Mouse (Mus musculus) gastrocnemius, postnatal 10 days (tissue): ENCODE results near the gene Gpc6. TPM values are rescaled to one million over a fixed set of nuclear protein-coding genes. Genes with fewer than 3 reads are reported as not detected.

ENCODE experiments used
- DNase-seq: peaks from one replicate; pipeline ENCODE4 v3.0.0; 2021; ENCODE audit warnings: mixed read lengths
- total RNA-seq, 2 experiments: library from RNA; stranded (reverse); gene quantifications; 2 replicates each; pipeline ENCODE4 v1.2.3; 2021

The Gpc6 gene
- total RNA-seq, 2 experiments from 2014 or later = 14.4 to 17.5 TPM

DNA sequence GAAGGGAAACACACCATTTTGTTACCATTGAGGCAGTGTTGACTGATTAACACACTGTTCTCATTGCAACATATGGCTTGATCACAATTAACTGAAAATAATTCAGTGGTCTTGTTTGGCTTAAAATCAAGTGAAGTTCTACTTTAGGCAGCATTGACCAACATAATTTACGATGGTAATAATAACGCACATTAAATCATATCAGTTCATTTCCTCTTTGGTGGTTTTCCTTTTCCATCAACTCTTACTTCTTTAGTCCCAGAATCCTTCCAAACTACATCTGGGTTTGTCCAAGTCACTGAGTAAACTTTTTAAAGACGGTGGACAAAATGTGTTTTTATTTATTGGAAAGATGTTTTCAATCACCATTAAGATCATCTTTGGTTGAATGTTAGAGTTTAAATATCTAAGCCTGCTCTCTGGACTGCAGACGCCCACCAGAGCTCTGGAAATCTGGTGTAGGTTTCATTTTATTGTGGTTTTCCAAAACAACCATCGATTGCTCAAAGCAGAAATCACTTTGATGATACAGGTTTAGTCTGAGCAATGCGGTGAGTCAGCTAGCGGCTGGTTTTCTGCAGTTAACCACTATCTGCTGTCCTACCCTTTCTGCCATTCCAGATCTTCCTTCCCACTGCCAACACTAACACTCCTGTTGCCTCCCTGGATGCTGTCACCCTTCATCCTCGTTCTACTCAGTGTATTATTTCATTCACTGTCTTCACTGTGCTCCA is 314.7 kb downstream of the Gpc6 start:
- DNase-seq = no peak

DNA sequence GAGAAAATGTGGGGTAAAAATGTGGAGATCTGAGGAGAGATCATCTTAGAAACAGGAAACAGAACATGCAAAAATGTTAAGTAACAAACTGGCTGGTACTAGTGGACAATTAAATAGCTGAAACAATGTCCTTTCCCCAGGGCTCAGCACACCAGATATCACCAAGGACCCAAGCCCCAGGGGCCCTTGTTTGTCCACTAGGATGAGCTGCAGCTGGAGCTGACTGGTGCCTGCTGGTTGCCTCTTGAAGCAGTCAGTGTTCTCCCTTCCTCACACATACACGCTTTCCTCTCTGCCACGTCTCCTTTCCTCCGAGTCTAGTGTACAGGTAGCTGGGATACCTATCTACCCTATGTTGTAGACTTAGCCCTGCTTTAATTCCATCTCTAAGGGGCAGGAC is 320.5 kb downstream of the Gpc6 start:
- DNase-seq = no peak

DNA sequence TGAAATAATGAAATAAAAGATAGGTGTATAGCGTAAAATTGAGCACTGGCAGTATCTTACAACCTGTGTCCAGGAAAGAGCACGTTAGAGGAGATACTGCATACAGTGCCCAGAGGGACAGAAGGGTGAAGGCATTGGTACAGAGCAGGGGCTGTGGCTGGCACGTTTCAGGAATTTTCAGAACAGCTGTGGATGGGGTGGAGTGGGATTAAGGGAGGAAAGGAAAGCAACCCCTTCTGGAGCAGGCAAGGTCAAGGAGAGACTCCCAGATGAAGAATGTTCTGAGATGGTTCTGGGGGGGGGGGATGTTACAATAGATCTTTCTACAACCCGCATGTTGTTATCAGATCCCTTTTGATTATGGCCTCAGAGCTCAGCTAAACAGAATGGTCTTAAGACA is 331.1 kb downstream of the Gpc6 start:
- DNase-seq = no peak

DNA sequence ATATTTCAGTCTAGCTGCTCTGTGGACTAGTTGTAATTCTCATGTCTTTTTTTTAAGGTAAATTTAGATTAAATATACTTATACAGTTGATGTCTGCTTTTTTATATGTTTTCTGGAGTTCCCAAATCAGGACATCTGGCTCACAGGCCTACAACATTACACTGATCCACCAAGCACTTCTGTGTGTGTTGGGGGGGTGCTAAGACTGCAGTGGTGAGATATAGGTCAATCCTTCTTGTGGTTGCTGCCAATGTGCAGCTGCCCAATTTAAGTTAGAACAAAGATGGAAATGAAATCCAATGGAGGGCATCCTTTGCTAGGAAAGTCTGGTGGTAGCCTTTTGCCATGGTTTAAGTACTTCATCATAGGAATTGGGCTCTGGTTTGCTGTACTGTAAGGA is 340.5 kb downstream of the Gpc6 start:
- DNase-seq = no peak

GRCm38 (mm10) chr14:117267823-117268601 is 342.9 kb downstream of the Gpc6 start:
- DNase-seq = peak; percentile 9

GRCm38 (mm10) chr14:117283631-117284030 is 358.5 kb downstream of the Gpc6 start:
- DNase-seq = no peak

- no peak for DNase-seq
Observed at GRCm38 (mm10) chr14:117293746-117294145, 368.6 kb downstream of the Gpc6 start.

DNA sequence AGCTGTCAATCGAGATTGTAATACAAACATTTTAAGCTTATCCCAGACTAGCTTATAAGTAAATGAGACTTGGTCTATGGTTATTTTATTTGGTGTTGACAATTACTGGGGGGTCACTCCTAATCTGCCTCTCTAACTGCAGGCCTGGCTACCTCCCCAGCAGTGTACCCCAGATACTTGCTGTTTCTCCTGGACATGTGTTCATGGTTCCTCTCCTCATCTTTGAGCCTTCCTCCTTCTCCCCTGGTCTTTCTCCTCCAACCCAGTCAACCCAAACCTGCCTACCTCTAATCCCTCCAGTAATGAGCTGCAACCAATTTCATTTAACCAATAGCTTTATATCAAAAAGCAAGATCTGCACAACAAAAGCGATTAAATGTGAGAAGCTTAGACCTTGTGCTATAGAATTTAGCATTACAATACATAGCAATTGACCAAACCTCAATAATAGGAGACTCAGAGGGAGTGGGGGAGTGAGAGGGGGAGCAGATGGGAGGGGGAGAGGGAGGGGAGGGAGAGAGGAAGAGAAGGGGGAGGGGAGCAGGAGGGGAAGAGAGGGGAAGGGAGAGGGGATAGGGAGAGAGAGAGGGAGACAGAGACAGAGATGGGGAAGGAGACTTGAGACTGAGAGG is 371.2 kb downstream of the Gpc6 start:
- no peak for DNase-seq

DNA sequence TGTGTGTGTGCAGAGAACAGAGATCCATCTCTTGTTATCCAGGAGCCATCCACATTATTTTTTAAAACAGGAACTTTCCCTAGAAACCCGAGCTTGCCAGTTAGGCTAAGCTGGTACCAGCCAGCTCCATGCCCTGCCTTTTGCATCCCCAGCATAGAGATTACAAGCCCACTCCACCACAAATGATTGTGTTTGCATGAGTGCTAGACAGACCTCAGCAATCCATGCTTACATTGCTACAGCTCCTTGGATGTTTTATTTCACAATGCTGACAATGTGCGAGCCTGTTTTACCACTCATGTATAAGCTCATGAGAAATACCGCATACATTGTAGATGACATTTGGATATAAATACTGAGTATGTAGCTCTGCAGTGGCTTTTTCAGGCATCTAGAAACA is 375.9 kb downstream of the Gpc6 start:
- no peak for DNase-seq

DNA sequence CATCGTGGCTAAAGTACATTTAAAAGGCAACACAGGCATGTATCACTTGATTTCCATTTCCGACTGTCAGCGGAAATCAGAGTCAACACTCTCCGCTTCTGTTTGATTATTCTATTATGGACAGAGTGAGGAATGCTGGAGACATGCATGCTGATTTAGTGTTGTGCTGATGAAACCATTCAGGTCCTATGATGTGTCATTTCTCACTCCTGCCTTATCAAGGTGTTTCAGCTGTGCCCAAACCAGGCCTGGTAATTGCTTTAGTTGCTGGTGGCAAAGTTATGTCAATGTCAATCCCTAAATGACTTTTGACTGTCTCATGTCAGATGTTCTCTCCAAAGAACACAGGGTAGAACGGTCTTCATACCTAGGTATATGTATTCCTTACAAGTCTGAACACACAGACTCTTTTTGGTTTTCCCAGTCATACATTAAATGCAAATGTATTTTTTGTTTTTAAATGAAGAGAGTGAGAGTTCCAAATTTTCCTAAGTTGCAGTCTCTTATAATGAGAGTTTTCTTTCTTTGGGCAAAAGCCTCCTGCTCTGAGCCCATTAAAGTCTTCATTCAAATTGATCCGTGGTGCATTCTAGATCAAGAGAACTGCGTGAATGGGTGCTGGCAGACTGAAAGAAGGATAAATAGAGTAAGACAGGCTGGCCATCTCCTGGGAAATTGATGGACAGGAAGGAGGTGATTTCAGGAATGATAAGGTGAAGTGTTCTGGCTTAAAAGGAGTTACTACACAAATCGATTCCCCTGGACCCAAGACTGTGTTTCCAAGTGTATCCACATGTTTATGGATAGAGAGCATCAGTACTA is 379.0 kb downstream of the Gpc6 start:
- DNase-seq = no peak

GRCm38 (mm10) chr14:117304723-117305010 is 379.6 kb downstream of the Gpc6 start:
- DNase-seq = no peak

DNA sequence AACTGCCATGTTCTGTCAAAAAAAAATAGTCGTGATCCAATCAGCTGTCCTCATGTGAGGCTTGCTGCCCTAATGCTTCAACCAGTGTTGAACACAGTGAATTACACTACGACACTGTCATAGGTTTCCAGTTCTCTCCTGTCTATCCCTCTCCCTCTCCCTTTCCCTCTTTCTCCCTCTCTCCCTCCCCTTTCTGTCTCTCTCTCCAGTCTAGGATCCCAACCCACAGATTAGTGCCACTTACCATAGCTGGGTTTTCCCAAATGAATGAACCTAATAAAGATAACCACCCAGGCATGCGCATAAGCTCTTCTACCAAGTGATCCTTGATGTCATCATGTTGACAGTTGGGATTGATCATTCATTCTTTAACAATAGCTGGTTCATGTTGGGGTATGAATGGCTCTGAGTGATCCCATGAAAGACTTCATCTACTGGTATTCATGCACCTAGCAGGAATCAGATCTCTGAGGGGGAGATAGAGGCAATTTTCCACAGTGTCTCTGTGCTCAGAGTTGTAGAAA is 384.9 kb downstream of the Gpc6 start:
- no peak for DNase-seq

GRCm38 (mm10) chr14:117324214-117324613 is 399.1 kb downstream of the Gpc6 start:
- DNase-seq = no peak

DNA sequence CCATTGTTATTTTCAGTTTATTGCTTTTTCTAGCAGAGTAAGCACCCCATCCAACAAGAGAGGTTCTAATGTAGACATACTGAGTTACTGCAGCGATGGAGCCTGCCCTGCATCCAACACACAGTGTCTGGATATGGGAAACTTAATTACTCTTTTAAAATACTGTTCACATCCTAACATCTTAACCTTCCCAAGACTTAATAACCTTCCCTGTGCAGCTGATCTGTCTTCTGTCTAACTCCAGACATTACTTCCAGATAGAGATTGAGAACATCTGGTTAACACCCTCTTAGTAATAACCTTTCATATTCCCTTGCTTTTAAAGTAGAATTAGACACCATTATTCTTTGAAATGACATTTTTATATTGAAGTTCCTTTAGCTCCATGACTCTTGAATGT is 407.1 kb downstream of the Gpc6 start:
- no peak for DNase-seq

DNA sequence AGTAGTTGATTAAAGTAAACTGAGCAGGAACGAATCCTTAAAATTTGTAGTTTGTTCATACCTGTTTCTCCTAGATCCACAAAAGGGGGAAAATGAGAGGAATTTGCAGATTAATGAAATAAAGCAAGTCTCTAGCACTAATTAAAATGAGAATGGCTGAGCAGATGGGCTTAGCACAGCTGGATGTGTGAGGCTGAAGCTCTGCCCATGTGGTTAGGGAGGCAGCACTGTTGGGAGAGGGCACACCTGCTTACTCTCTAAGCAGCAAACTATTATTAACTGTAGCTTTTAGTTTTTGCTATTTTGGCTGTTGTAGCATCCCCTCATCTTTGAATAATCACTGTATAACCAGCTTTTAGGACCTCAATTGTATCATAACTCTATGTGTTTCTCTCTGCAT is 412.2 kb downstream of the Gpc6 start:
- no peak for DNase-seq

DNA sequence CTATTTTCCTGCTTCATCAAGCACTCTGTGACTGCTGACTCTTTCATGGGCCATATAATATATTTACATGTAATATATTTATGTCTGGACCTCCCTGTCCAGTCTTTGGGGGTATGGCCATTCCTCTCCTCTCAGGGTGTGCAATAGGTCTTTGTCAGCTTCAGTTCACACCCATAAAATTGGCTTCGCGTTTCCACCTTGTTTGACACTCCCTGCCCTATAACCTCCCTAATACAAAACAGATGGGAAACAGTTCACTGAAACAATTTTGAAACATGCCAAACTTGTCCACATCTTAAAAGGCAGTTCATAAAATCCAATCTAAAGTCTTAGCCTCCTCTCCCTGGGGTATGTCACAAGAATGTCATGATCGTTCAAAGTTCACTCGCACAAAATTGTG is 415.4 kb downstream of the Gpc6 start:
- no peak for DNase-seq

GRCm38 (mm10) chr14:117344505-117344904 is 419.4 kb downstream of the Gpc6 start:
- DNase-seq = no peak

GRCm38 (mm10) chr14:117346372-117346885 is 421.3 kb downstream of the Gpc6 start:
- DNase-seq = no peak

DNA sequence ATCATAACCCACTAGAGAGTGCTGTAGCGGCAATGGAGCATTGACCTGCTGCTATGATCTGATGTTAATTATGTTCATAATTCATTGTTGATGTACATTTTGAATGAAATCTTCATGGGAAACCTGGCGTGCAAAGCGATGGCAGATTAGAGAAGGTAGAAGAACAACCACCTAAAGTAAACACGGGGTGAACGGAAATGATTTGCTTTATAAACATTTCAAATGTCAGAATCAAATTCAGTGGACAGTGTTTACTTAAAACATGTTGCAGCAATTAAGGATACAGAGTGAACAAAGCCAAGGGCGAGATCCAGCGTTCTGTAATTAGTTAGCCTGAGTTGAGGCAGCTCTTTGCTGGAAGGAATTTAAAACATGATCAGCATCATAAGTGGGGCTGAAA is 426.2 kb downstream of the Gpc6 start:
- no peak for DNase-seq

DNA sequence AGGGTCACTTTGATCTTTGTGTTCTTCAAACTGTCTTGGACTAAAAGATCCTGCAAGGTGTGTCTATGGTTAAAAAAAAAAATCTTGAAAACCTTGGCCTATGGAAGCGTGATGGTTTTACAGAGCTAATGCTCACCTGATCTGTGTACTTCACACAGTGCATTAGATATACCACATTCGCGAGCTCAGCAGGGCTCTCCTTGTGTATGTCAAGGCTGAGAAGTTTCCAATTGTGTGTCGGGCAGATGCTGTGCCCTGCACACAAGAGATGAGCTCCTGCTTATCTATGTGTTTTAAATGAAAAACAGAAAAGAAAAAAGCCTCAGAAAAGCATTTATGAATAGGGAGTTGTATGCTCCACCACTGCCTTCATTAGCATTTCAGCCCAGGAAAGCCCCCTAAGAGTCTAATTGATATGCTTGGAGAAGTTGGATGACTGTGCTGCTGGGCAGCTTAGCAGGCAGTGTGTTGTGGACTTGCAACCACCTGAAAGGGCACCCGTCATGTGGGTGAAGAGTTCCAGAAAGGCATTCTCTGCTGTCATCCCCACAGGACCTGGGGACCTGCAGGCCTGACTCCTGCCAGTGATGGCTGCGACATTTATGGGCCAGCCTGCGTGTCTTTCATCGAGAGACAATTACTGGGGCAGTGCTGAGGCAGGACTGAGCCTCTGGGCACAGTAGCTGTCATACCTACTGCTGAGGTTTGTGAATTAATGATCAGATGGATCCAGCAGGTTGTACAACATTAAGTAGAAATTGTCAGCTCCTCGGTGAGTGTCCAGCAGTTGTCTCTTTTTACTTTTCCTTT is 436.2 kb downstream of the Gpc6 start:
- DNase-seq = no peak

GRCm38 (mm10) chr14:117361965-117362309 is 436.8 kb downstream of the Gpc6 start:
- DNase-seq = no peak
